Mouse (Mus musculus) spleen, postnatal 36 days (tissue): ENCODE data around the gene Usp29.
"Not testable (repeated sequence)": the region's sequence is repeated elsewhere in the genome, so short reads cannot be mapped to it uniquely, and the experiment has no call there.

ENCODE experiments used
- DNase-seq, 2 experiments: peaks; one replicate each; pipeline ENCODE4 v3.0.0; 2022; ENCODE audit warnings: low spot score in 2 of 2, mixed read lengths in 1 of 2

Usp29 gene

GRCm38 (mm10) chr7:6925926-6926730 is 195.8 kb downstream of the Usp29 start:
- DNase-seq = no peak

GRCm38 (mm10) chr7:6926731-6926995 is 196.3 kb downstream of the Usp29 start:
- DNase-seq = no peak

GRCm38 (mm10) chr7:6929286-6929685 is 198.9 kb downstream of the Usp29 start:
- DNase-seq = no peak

- DNase-seq = no peak
Observed at GRCm38 (mm10) chr7:6934741-6935140, 204.4 kb downstream of the Usp29 start.

GRCm38 (mm10) chr7:6937040-6937439 is 206.7 kb downstream of the Usp29 start:
- DNase-seq = peak in 1 of 2 experiments; percentile 21

GRCm38 (mm10) chr7:6940761-6941231 is 210.4 kb downstream of the Usp29 start:
- no peak for DNase-seq

- DNase-seq = not testable (repeated sequence)
Observed at GRCm38 (mm10) chr7:6948061-6948460, 217.7 kb downstream of the Usp29 start.

GRCm38 (mm10) chr7:6956576-6956975 is 226.2 kb downstream of the Usp29 start:
- no peak for DNase-seq

GRCm38 (mm10) chr7:6958574-6958973 is 228.2 kb downstream of the Usp29 start:
- DNase-seq = no peak

GRCm38 (mm10) chr7:6973566-6973965 is 243.2 kb downstream of the Usp29 start:
- no peak for DNase-seq

GRCm38 (mm10) chr7:6976890-6977289 is 246.5 kb downstream of the Usp29 start:
- no peak for DNase-seq

- DNase-seq = not testable (repeated sequence)
Observed at GRCm38 (mm10) chr7:6995251-6995650, 264.9 kb downstream of the Usp29 start, which contains the start of gene Aurkc. Aurkc (plus strand) TSS chr7:6995300.

GRCm38 (mm10) chr7:6998914-6999313 is 268.5 kb downstream of the Usp29 start:
- DNase-seq = not testable (repeated sequence)

- DNase-seq = not testable (repeated sequence)
Observed at GRCm38 (mm10) chr7:7005441-7005840, 275.1 kb downstream of the Usp29 start.
